Mouse (Mus musculus) right cerebral cortex, adult 2 months (tissue): ENCODE data around the gene Syne3.

Experiments used
- DNase-seq, 2 experiments: peaks; one replicate each; pipeline ENCODE4 v3.0.0; 2021 to 2022; ENCODE audit warnings: low spot score in 2 of 2

Gene Syne3

GRCm38 (mm10) chr12:105025947-105026586 is 16.5 kb upstream of the Syne3 start:
- no peak for DNase-seq

DNA sequence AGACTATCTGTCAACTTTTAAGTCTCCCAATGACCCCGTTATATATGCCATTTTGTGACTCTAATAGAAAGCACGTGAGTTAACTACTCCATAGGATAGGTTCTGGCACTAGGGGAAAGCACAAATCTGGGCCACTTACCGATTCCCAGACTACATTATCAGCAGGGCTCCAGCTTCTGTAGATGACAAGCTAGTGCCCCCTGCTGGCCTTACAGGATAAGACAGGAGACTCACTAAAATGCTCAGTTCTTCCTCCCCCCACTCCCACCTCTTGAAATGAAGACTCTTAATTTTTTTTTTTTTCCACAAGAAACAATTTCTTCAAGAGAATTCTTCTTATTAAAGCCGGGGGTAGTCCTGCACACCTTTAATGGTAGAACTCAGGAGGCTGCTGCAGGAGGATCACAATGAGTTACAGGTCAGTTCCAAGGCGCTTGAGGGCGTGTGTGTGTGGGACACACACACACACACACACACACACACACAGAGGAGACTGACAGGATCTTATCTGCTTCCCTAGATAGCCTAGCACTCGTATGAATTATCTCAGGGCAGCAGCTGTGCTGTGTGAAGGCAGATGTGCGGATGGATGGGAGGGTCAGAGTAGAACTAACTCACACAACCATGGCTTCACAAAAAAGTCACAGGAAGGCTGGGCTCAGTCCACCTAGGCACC is 15.8 kb upstream of the Syne3 start:
- DNase-seq, result peak; percentile 80 to 83

GRCm38 (mm10) chr12:105022776-105023175 is 13.2 kb upstream of the Syne3 start:
- no peak for DNase-seq

GRCm38 (mm10) chr12:105022141-105022540 is 12.5 kb upstream of the Syne3 start:
- no peak for DNase-seq

DNA sequence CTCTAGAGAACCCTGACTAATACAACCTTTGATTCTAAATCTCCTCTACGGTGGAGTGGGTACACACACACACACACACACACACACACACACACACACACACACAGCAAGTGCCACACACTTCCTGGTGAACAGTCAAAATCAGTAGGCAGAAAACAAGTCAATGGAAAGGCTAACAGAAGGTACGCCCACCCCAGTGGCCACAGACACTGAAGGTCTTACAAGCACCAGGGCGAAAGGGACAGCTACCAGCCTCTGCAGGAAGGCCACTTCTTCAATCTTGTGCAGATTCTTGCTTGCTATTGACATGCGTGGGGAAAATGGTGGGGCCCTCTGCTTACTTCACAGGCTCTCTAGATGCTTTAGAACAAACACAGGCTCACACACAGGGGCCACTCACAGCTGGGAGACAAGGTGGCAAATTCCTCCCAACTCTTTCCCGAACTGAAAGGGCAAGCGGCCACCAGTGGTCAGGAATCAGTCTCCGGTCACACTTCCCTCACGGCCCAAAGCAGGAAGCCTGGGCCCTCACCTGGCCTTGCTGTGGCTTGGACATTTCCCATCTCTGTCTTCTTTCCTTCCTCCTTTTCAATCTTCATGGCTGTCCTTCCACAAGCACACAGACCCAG is 11.9 kb upstream of the Syne3 start:
- no peak for DNase-seq

DNA sequence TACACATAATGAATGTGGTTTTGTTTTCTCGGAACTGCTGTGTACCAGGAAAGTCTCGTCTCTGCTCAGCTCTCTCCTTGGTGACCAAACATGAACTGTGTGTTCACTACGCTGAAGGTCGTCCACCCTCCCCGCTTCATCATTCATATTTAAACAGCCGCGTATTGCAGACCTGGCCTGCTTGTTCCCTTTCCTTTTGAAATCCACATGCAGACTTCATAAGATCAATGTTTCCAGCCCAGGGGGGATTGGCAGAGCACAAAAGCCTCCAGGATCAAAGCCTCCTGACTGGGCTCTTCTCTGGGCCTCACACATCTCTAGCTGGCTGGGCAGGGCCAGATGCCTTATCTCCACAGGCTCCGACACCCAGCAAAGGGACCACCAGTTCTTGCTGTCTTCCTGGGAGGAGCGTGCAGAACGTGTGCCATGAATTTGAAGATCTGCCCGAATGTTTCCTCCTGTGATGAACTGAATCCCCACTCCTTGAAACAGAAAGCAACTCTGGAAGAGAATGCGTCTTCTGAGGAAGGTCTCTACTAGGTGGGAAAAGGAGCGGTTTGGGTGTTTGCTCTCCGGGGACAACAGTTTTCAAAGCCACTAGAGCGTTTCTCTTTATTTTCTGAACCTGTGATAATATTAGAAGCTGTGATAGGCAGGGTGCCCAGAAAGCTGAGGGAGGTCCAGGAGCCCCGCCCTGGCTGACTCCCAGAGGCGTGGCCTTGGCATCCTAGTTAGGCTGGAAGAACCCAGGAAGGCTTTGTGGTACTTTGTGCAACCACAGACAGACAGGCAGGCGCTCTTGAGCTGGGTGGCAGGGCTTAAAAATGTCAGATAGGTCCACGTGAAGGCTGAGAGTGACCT is 10.0 kb upstream of the Syne3 start:
- DNase-seq, result no peak

DNA sequence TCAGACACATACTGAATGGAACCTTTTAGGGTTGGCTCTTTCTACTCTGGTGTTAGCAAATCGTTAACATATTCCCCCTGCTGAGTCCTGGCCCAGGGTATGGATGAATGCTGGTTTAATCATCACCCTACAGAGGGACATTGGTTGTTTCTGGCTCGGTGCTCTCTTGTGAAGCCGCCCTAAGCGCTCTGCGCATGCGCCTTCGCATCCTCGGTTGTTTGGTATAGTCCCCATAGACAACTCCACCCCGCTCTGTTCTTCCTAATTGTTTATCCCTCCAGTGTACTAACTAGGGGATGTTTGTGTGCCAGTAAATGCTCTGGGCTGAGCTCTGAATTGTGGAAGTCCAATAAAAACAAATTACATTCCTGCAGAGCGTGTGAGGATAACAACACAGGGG is 7.0 kb upstream of the Syne3 start:
- DNase-seq, result no peak

- DNase-seq, result no peak
These were observed 6.6 kb upstream of the Syne3 start for GRCm38 (mm10) chr12:105016199-105016598.

- DNase-seq, result peak; percentile 72 to 78
These were observed 3.5 kb upstream of the Syne3 start for GRCm38 (mm10) chr12:105013065-105013464.

DNA sequence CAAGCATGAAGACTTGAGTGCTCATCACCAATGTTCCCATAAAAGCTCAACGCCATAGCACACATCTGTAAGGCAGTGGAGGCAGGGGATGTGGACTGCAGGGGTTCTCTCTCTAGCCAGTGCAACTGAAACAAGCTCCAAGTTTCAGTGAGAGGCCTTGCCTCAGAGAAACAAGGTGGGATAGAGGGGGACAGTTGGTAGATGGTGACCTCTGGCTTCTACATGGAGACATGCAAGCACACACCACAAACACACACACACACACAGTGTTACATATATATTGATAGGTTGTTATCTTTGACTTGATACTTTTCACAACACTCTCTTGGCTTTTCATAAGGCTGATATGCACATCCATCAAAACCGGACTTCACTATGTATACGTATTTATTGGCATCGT is 2.7 kb upstream of the Syne3 start:
- DNase-seq, result no peak

DNA sequence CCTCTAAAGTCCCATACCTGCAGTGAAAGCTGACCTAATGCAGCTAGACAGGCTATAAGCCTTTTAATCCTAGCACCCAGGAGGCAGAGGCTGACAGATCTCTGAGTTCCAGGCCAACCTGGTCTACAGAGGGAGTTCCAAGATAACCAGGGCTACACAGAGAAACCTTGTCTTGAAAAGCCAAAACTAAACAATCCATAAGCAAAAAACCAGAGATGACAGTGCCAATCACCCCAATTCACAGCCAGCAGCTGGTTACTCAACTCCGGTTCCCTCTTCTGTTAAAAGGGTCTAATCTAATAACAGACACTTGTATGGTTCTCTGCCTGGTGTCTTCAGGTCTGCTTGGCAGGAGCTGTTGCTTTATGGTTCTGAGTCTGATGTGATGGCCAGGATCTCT is 2.0 kb upstream of the Syne3 start:
- no peak for DNase-seq

GRCm38 (mm10) chr12:105010213-105010790 is 693 bp upstream of the Syne3 start:
- DNase-seq, result no peak

GRCm38 (mm10) chr12:105008752-105009178 is 844 bp downstream of the Syne3 start:
- no peak for DNase-seq

DNA sequence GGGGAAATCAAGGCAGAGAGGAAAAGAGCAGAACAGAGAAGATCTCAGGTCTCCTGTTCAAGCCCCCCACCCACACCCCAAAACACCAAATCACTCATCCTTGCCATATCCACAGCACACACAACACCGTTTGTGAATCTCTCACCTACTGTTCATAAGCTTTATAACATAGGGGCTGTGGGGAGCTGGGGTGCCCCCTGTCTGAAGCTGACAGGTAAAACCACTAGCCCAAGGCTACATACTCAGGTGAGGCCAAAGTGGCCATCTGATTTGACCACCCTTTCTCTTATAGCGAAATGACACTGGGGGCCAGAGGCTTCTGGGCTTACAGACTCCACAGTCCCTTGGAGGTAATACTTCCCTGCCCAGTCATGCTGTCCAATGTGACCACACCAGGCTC is 1.5 kb downstream of the Syne3 start:
- DNase-seq, result no peak

- DNase-seq, result no peak
These were observed 4.0 kb downstream of the Syne3 start for GRCm38 (mm10) chr12:105005715-105005972.

GRCm38 (mm10) chr12:105004956-105005714 is 4.5 kb downstream of the Syne3 start:
- no peak for DNase-seq

DNA sequence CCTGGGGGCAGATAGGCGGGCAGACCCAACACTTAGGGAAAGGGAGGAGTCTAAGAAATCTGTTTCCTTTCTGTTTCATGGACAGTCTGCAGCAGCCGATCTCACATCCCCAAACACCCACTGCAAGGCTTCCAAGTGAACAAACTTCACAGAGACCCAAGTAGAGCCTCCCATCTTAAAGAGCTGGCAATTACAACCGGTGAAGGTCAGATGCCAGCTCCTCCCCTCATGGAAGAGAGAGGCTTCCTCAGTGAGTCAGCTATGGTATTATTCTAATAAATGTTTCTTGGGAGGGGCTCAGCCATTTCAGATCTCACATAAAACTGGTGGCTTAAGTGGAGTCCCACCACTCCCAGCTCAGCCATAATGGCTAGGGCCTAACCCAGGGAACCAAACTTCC is 5.9 kb downstream of the Syne3 start:
- DNase-seq, result no peak

DNA sequence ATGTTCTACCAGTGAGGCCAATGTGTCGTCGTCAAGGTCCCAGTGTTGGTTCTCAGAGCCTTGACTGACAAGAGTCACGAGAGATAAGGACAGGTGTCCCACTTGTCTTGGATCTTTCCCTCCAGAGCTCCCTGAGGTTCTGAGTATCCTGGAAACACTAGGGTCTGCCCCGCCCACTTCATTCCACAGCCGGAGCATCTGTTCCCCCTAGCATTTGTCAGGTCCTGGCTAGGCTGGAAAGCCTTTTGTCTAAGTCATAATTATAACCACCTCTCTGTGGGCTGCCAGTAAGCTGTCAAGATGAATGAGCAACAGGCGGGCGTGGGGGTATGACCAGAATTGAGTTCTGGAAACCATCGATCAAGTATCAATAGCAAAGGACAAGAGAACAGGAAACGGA is 6.5 kb downstream of the Syne3 start:
- DNase-seq, result no peak

- no peak for DNase-seq
These were observed 7.1 kb downstream of the Syne3 start for GRCm38 (mm10) chr12:105002340-105003132.

DNA sequence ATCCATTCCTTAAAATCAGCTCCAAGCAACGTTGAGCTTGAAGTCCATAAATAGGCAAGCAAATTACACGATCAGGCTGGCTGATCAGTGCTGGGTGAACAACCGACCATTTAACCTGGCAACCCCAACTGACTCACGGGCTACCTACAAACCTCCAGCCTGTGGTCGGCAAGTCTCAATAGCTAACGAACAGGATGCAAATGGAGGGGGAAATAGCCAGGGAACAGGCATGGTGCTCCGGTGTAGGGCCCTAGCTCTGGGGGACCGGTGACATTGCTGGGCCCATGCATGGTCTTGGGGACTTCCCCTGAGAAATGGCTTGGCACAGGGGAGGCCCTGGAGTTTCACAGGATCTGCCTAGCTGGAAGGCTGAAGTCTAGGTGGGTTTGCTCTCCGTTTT is 8.3 kb downstream of the Syne3 start:
- no peak for DNase-seq
